Mouse (Mus musculus) embryonic facial prominence, embryonic 11.5 days (tissue): ENCODE measurements at regions not wholly inside any gene's neighbourhood (a gene's known extent, or its start where the extent isn't known, plus 50 kb on each side); places are given as distances from the start of the nearest gene placed in this dataset.

ENCODE experiments used
- ATAC-seq: fragments of 200-750 bp; cut with Nextera tagmentation; replicated peaks from 2 replicates; pipeline ENCODE4 v1.8.0; 2017; ENCODE audit warnings: low read depth; ENCODE audit not compliant: insufficient number of reproducible peaks, low FRiP score, low TSS enrichment
- DNase-seq: peaks from one replicate; pipeline ENCODE4 v3.0.0-alpha.2; 2015; ENCODE audit warnings: low spot score
- H3K27ac ChIP-seq: fragments of 300-500 bp; sonication (generic); replicated peaks from 2 replicates; pipeline ENCODE4 v1.5.1; 2014; ENCODE audit warnings: mild to moderate bottlenecking, low read depth, low read length, control low read depth
- H3K27me3 ChIP-seq: fragments of 300-500 bp; sonication (generic); 2 replicates; pipeline ENCODE4 v1.6.1; 2014; ENCODE audit warnings: mild to moderate bottlenecking, low read length, moderate library complexity, mixed read lengths; ENCODE audit not compliant: control insufficient read depth, insufficient read depth
- H3K36me3 ChIP-seq: fragments of 300-500 bp; sonication (generic); replicated peaks from 2 replicates; pipeline ENCODE4 v1.6.1; 2014; ENCODE audit warnings: low read depth, mild to moderate bottlenecking, low read length, moderate library complexity, mixed read lengths; ENCODE audit not compliant: control insufficient read depth, insufficient read depth
- H3K4me1 ChIP-seq: fragments of 300-500 bp; sonication (generic); 2 replicates; pipeline ENCODE4 v1.6.1; 2014; ENCODE audit warnings: low read length, mixed read lengths; ENCODE audit not compliant: control insufficient read depth, insufficient read depth
- H3K4me2 ChIP-seq: fragments of 300-500 bp; sonication (generic); 2 replicates; pipeline ENCODE4 v1.6.1; 2014; ENCODE audit warnings: low read depth, mild to moderate bottlenecking, control low read depth, low read length, moderate library complexity
- H3K4me3 ChIP-seq: fragments of 300-500 bp; sonication (generic); 2 replicates; pipeline ENCODE4 v1.5.1; 2014; ENCODE audit warnings: low read depth, low read length, control low read depth
- H3K9ac ChIP-seq: fragments of 300-500 bp; sonication (generic); replicated peaks from 2 replicates; pipeline ENCODE4 v1.6.1; 2014; ENCODE audit warnings: mild to moderate bottlenecking, control low read depth, low read length
- H3K9me3 ChIP-seq: fragments of 300-500 bp; sonication (generic); replicated peaks from 2 replicates; pipeline ENCODE4 v1.6.1; 2016; ENCODE audit warnings: mild to moderate bottlenecking, low read length, inconsistent platforms, mixed read lengths; ENCODE audit not compliant: control insufficient read depth
- WGBS: fragments of 180-500 bp; shearing (Covaris S2); extraction: QIAGEN DNeasy Blood & Tissue Kit; methylation state at CpG from one replicate; pipeline ENCODE4 v1.1.7; 2014; 5-methylcytosine and 5-hydroxymethylcytosine counted together

DNA sequence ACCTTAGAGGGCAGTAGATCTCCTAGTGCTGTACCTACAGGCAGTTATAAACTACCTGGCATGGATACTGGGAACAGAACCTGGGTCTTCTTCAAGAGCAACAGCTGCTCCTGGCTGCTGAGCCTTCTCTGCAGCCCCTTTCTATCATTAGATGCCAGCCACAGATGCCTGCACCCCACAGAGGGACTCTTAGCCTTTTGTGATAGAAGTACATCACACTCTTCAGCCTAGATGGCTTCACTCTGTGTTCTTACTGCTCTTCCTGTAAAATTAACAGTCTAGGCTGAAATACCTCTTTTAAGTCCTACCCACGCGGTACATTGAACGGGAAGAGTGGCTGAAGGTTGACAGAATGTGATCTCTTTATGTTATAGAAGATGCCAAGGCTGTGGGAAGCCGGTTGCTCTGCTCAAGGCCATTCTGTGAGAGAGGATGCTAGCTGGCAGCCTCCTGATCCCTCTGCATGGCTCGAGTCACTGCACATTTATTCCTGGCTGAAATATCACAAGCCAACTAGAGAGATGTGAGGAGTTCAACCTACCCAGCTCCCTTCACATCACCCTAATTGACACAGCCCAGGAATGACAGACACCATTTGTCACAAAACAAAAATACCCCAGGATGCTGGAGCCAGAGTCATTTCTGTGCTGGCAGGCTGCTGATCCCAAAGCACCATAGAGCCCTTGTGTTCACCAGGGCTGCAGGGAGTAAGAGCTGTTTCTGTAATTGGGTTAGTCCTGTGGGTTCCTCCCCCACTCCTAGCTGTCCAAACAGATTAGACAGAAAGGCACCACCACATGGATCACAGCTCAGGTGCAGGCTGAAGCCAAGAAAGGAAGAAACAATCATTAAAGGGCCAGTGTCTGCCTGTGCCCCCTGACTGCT is 162.5 kb downstream of the B3gnt2 start:
- 72% methylated on average over 5 of the region's 5 CpGs for WGBS
- Histone ChIP-seq H3K9ac (no peak overlapping the region), H3K4me1 (no peaks in the 10 kb centered on the region), H3K27me3 (no peaks in the 10 kb centered on the region), H3K4me2 (no peak overlapping the region), H3K27ac (no peak overlapping the region), H3K9me3 (no peaks in the 10 kb centered on the region), H3K36me3 (no peaks in the 10 kb centered on the region), H3K4me3 (no peak overlapping the region)
- ATAC-seq (peak; percentile 67), DNase-seq (peak; percentile 18)

DNA sequence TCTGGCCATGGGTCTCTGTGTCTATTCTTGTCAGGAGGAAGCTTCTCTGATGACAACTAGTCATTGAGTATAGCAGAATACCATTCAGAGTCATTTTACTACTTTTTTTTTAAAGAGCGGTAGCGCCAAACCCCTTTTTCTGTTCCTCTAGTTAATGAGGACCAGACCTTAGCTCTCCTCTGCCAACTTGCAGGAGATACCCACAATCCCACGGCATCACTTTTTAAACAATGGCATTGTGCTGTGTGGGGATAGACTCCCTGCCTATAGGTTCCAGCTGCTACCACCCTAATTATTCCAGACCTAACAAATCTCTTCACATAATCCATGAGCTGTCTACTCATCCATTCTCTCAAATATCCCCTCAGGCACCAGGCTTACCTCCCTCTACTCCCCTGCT is 154.7 kb downstream of the B3gnt2 start:
- DNase-seq (no peak), ATAC-seq (no peak)
- WGBS = 70% methylated on average over 3 of the region's 3 CpGs
- Histone ChIP-seq H3K4me3 (no peak overlapping the region), H3K4me1 (no peaks in the 10 kb centered on the region), H3K27ac (no peak overlapping the region), H3K36me3 (no peaks in the 10 kb centered on the region), H3K9ac (no peak overlapping the region), H3K27me3 (no peaks in the 10 kb centered on the region), H3K9me3 (no peaks in the 10 kb centered on the region), H3K4me2 (no peak overlapping the region)
